Mouse (Mus musculus) NIH3T3 (cell line): ENCODE data around the gene Cadm1.

Experiments
- DNase-seq: peaks from one replicate; pipeline ENCODE4 v3.0.0-alpha.2; 2012; ENCODE audit warnings: low read depth

Gene Cadm1

DNA sequence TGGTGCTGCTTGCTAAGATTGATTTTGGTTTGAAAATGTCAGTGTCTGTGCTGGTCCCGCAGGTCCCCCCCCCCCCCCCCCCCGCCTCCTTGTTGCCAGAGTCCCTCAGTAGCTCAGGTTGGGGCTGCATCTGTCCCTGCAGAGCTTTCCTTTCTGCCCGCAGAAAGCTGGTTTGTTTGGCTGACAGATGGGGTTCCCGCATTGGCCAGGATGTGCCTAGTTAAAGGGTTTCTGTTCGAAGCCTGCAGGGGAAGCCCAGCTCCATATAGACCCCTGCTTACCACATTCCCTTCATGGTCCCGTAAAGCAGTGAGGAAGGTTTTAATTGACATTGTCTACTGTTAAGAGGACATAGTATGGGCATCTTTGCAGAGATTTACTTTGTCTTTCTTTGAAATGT is 78.9 kb downstream of the Cadm1 start:
- no peak for DNase-seq

DNA sequence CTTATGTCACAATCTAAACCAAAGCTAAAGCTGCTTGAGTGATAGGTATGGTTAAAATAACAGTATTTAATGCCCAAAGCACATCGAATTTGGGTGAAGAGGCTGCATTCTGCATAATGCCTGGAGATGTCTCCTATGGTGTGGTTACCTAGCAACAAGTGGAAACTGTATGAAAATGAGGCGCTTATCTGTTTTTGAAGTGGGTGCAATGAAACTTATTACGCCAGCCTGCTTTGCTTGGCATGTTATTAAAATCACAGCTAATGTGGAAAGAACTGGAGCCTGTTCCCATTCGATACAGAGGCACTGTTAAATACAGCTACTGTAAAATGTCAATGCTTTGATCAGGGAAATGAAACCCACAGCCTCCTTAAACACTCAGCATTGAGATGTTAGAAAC is 79.5 kb downstream of the Cadm1 start:
- no peak for DNase-seq

DNA sequence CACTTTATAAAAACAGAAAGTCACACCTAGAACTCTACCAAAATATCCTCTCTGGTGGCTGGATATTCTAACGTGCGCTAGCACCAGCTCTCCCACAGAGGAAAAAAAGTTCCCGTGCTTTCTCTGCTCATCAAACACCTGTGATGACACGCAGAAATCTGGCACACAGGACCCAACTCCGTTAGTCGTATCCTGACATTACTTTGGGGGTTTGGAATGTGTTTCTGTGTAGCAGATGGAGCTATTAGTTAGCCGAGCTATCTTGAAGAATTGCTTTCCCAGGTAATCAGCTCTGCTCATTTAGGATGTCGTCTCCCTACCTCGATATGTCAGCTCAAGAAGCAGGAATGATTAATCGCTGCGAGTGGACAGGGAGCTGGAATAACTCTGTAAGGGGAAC is 80.3 kb downstream of the Cadm1 start:
- no peak for DNase-seq

DNA sequence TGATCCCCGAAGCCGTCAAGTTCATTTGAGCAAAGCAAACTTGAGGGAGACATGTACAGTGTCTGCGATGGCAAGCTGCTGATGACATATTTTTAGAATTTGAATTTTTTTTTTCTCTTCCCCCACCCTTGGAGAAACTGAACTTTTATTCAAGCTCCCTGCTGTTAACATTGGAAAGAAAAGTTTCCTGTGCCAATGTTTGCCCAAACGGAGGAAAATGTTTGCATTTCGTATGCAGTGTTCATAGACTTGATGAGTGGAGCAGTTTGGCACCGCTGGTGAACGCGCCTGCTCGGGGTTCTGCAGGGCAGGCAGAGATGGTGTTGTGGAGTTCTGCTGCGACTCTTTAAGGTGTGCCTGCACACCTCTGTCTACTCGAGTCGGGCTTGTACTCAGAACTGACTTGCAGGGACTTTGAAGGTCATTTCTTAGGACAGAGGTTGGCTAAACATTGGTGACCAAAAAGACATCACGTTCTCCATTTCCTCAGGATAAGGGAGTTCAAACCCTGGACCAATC is 83.0 kb downstream of the Cadm1 start:
- DNase-seq = no peak

DNA sequence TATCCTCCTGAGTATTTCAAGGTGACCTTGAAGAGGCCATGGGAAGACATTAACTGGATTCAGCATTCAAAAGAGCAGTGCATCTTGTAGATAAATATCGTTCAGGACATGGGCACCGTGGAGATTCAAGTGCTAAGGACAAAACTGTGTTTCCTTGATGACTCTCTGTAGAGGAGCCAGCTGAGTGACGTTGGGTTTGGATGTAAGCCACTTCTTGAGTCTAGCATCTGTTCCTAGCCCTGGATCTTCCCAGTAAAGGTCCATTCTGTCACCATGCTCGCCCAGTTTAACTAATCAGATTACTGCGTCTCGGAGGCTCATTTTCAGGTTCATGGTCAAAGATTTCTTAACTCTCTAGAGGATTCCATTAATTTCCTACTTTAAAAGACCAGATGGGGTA is 85.1 kb downstream of the Cadm1 start:
- DNase-seq = no peak

DNA sequence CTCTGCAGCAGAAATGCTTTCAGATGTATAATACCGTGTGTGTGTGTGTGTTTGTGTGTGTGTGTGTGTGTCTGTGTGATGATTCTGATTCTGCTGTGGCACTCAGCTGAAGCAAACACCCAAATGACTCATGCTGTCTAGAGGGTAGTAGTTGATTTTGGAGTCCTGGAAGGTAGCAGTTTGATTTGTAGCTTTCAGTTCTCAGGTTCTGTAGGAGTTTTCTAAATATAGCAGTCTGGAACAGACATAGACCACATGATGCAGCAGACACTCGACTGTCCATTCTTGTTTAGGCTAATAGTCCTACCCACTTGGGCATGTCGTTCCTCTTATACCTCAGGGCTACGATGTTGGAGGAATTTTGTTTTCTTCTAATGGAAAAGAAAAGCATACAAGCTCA is 86.4 kb downstream of the Cadm1 start:
- no peak for DNase-seq

DNA sequence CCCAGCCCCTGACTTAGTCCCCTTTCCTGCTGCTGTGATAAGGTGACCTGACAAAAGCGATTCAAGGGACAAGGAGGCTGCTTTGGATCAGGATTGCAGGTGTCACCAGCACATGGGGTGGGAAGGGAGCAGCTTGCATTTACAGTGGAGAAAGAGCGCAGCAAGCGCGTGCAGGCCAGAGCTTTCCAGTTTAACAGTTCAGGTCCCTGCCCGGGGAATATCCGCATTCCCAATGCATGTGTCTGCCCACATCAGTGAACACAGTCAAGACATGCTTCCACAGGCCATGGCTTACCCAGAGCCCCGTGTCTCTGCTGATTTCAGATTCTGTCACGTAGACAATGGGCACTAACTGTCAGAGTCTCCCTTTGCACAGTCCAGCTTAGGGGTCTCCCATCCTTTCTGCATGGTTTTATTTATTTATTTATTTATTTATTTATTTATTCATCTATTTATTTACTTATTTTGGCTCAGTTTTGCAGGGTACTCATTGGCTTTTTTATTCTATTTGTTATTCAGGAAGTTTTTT is 89.6 kb downstream of the Cadm1 start:
- DNase-seq = no peak

DNA sequence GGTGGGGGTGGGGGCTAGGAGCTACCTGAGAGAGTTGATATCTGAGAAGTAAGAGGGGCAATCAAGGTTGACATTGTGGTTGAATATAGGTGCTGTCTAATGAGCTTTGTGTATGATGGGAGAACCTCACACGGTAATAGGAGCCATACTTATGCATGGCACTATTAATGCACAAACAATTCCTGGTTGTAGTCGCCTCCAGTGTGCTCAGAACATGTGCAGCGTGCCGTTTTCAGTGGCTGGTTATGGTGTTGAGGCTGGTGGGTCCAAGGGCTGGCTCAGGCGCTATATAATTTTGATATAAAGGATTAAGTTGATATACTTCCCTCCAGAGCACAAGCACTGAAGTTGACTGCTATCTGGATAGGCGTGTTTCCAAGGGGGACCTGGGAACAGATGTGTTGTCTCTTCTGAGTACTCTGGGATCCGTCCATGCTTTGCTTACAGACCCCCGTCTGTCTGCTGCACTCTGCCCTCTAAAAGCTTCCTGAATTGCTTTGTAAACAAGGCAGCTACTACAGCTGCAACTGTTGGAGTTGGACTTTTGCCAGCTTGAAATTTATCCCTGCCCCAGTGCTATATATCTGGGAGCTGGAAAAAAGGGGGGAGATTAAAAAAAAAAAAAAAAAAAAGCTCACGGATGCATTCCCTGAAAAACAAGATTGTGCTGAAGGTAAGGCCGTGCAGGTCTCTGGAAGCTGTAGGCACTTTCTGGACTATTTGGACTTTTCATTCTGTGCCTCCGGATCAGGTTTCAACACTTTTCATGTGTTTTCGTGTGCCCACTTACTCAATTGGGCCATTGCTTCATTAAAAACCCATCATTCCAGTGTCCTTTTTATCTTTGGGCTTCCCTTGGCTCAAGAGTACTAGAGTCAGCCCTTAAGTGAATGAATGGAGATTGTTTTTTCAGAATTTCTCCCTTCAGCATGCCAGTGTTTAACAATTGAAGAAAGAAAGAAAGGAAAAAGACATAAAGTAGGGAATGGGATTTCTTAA is 93.8 kb downstream of the Cadm1 start:
- no peak for DNase-seq

DNA sequence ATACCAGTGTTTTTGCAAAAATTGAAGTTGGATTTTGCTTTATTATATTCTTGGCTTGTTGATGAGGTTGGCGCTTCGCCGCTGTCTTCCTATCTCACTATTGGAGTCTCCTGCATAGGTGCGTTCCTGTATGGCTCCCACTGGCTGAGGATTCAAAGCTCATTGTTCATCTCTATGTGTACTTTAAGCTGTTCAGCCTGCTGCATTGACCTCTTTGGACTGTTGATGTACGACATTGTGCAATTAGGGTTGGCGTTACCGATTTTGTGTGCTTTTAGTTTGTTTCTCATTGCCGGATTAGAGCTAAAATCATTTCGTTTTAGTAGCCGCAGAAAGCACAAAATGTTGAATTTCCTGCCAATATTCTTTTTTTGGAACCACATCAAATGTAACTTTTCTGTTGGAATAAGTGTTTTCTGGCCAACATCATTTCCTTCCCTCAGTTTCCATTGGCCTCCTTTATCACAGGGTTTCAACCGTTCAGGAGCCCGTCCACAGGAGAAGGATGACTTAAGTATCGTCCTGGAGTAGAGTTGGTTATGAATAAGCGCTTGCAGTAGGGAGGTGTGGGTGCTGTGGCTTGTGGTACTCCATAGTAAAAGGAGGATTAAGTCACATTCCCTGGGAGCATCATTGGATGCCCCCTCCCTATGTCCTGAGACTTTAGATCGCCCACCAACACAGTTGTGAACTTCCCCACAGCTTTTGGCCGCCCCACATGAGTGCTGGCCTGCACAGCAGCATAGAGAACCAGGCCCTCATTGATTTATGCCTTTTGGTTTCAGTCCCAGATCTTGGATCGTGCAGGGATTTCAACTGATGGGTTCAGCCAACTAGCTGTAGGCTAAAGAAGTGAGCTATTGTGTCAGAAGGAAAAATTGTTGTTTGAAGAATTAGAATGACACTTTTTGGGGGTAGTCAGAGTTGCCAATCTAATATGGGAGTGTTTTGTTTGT is 94.9 kb downstream of the Cadm1 start:
- no peak for DNase-seq

DNA sequence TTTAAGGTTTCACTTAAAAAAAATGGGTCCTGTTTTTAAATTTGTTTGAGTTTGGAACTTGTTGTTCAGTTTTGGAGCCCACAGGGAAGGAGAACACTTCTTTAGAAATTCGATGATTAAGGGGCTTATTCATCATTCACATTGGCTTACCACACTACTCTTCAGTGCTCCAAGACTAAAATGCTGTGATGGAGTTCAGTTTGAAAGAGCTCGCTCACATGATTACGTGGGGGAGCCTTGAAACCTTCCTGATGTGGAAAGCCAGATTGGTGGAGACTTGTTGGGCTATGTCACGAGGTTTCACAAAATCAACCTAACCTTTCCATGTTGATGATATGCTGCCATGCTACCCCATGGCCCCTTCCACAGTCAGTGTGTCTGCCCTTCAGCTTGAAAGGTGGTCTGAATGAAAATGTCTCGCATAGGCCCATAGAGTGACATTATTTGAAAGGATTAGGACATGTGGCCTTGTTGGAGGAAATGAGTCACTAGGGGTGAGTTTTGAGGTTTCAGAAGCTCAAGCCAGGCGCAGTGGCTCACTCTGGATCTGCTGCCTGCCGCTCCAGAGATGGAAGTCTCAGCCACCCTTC is 95.7 kb downstream of the Cadm1 start:
- DNase-seq = no peak

DNA sequence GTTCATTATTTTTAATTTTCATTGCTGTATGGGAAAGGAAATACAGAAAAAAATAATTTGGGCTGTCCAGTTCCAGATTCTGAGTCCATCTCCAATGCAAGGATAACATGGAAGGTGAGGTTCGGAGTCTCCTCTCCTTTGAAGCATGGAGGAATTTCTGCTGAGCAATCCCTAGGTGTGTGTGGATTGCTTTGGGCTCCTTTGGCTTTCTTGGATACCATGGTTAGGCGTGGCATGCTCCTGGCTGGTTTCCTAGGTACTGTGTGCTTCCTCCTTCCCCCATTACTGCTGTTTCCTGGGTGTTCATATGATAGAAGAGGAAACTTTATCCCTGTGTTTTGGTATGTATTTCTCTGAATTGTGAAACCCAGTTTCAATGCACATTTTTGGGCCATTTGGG is 98.0 kb downstream of the Cadm1 start:
- no peak for DNase-seq

DNA sequence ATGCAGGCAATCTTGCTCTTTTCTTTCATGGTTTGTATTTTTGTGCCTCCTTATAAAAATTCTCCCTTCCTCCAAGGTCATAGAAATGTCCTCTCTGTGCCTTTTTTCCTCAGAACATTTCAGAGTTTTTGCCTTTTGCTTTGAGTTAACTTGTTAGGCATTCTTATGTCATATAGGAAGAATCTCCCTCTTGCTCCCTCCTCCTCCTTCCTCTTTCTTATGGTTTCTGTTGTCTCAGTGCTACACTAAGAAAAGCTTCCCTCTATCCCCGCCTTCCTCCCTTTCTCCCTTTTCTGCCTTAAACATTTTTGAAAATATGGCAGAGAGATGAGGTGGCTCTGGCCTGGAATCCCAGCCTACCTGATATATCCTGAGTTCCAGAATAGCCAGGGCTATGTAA is 98.6 kb downstream of the Cadm1 start:
- DNase-seq = no peak

DNA sequence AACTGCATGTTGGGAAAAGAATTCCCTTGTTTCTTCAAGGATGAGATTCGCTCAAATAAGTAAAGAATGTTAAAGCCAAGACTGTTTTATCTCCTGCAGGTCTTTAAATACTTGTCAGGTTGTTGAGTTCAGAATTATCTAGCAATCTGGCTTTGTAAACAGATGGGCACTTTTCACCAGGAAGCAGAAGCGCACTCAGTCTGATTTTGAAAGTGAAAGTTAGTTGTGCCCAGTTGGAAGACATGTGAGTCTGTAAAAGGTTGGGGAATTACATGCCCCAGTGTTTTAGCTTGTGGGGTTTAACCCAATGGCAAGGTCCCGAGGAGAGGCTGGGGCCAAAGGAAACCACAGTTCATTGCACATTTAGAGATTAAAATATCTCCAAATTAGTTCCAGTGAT is 104.7 kb downstream of the Cadm1 start:
- DNase-seq = no peak

DNA sequence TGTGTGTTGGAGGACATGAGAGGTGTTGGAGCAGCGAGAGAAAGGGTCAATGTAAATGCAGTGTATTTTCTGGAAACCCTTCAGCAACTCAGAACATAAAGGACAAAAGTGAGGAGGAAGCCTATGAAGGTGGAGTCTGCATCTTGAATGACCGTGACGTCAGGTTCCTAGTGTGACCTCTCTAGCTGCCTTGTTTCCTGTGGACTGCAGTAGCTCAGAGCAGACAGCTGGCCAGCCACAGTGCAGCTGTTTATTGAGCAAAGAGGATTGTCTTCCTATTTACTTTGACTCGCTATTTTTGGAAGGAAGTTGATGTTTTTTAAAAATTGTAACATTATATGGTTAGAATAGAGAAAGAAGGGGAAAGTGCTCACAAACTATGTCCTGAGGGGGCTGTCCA is 112.7 kb downstream of the Cadm1 start:
- no peak for DNase-seq

DNA sequence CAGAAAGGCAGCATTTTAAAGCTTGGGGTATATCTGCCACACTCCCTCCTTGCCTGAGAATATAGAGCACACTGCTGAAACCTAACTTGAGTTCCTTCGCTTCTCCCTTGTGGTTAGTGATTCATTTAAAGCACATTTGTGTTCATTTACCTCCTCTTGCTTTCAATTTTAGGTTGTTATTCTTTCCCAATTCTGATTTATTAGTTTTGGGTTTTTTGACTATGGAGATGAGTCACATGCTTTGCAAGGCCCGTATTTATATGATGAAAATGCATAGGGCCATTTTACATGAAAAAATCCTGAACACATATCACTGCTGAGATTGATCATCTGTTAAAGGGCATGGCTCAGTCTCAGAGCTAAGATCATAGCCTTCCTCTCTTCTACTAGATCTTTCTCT is 115.1 kb downstream of the Cadm1 start:
- peak; percentile 22 for DNase-seq

DNA sequence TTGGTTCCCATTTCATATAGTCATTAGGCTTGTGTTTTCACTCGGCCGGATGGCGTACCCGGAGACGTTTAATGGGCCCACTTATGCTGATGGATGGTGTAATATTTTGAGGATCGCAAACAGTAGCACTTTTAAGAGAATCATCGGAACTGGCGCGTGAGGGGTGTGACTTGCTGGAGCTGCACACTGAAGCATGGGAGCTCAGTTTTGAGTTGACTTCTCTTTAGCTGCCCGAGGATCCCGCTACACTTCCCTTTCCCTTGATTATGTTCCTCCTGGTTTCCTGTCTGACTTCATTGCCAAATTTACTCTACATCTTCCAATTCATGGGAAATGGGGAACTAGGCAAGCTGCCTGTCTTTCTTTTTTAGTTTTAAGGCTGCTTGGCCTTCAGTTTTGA is 121.5 kb downstream of the Cadm1 start:
- no peak for DNase-seq

DNA sequence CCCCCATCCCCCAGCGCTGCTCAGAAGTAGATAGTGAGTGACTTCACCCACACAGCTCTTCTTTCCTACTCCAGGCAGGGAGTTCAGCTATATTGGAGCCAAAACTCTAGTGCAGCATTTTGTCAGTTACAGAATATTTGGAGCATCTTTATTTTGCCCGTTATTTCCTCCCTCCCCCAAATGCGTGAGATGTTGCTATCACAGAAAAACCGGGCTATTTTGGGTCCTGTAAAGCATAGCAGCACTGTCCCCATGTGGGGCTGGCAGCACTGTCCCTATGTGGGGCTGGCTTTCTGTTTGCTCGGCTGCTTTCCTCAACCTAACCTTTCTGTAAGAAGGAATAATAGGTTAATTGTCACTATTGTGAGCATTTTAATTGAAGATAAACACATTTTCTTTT is 122.2 kb downstream of the Cadm1 start:
- DNase-seq = no peak

DNA sequence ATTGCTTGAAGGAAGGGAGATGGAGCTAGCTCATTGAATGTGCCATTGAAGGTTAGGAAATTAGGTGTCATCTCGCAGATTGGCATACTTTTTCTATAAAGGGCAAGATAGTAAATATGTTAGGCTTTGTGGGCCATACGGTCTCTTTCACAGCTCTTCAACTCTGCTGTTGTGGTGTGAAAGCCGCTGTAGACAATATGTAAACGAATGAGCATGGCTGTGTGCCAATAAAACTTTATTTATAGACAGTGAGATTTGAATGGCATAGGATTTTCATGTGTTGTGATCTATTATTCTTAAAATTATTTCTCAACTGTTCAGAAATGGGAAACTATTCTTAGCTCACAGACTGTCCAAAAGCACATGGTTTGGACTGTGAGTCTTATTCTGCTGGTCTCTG is 123.0 kb downstream of the Cadm1 start:
- no peak for DNase-seq

DNA sequence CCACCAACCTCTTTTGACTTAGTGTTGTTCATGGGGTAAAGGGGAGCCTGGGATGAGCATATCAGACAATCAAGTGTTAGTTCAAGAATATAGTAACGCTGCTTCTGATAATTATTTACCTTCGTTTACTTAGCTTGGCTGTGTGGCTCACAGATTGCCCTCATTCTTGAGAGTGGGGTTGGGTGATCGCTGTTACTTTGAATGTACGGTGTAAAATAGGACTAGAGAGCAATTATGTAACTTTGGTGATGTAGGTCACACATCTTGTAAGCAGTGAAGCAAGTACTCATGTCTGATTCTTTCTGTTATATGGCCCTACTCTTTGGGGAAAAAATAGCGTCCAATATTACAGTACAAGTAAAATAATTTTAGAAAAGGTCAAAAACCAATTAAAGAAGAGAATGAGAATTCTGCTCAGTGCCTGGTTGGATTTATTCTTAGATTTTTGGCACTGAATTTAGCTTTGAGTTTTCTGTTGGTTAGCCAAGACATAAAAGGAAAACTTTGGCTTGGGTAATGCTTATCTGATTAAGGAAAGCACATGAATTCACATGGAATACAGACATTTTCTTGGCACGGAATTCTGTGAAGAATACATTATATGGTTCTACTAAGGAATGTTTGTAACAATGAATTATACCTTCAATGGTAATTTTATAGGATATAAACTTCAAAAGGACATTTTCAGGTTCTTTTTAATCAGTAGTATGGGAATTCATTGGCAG is 129.6 kb downstream of the Cadm1 start:
- DNase-seq = no peak

DNA sequence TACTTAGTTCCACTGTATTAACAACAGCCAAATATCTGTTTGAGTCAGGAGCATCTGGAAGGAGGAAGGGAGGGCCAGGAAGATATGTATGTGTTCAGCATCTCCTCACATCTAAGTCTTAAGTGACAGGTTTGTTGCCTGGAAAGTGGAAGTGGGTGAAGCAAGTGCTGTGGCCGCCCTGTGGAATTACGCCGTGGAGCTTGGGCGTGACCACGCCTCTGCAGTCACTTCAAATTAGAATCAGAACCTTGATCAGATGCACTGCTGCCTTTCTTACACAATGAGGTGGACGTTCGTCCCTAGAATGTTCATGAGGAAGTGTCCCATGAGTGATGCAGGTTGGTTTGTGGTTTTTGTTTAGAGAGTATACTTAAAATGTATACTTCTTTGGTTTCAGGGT is 131.6 kb downstream of the Cadm1 start:
- DNase-seq = no peak

DNA sequence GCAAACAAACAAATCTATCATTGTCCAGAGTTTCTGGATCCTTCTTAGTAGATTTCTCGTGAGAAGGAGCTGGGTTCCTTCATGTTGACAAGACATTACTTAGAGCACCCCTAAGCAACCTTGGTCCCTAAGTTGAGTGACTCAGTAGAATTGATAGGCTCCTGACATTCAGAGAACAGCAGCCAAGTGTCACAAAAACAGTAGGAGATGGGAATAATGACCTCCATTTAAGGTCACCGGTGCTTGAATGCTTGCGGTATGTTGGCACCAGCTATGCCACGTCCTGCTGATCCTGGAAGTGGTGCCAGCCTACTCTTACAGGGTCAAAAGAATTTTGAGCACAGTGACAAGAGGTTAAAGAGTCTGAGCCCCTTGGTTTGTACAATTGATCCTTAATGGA is 139.2 kb downstream of the Cadm1 start:
- DNase-seq = no peak
